Mouse (Mus musculus): ENCODE measurements around the gene Oxsr1. TPM values are rescaled to one million over a fixed set of nuclear protein-coding genes. Genes with fewer than 3 reads are reported as not detected.
"Not testable (repeated sequence)": the region's sequence is repeated elsewhere in the genome, so short reads cannot be mapped to it uniquely, and the experiment has no call there.

The Oxsr1 gene
- 13.4 and 14.6 TPM in 2 replicates for polyA plus RNA-seq (2015; fragmentation: Nextera tagmentation; extraction: Ambion mirVana)

GRCm38 (mm10) chr9:119322289-119323259 lies at the start of gene Oxsr1:
TSS of gene Oxsr1 (minus strand) at chr9:119322427.
- ATAC-seq = peak; percentile 98
- H3K36me3 ChIP-seq (ENCODE audit: control insufficient read depth, insufficient read depth) = no peaks in the 10 kb centered on the region
- WGBS = under 1% methylated on average over 76 of the region's 76 CpGs

DNA sequence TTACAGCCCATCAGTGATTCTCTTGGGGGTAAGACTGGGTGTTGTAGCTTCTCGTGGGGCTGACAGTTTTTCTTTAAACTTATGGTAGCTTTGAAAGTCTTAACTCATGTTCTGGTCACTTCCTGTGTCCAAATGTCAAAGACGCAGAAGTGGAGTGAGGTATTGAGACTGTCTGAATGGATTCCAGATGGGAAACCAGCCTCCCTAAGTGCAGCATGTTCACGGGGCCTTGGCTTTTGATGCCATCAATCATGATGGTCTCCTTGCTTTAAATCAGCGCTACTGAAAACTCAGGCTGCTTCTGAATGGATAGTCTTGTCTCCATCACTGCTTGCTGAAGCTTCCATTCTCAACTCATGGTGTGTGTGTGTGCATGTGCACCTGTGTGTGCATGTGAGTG lies 49.0 kb upstream of the Oxsr1 start:
- no peak for ATAC-seq
- H3K27ac ChIP-seq (ENCODE audit: low read length) = no peak overlapping the region
- no peaks in the 10 kb centered on the region for H3K27me3 ChIP-seq (replicated peaks; ENCODE audit: control insufficient read depth, insufficient read depth, low read length)
- no peaks in the 10 kb centered on the region for H3K4me1 ChIP-seq (replicated peaks; ENCODE audit: control insufficient read depth, insufficient read depth, low read length)
- no peak overlapping the region for H3K4me3 ChIP-seq (replicated peaks; ENCODE audit: low read length)
- H3K9me3 ChIP-seq (ENCODE audit: control insufficient read depth, low read length) = no peaks in the 10 kb centered on the region
- WGBS = 91% methylated on average over 4 of the region's 4 CpGs
- no peak overlapping the region for H3K4me2 ChIP-seq (ENCODE audit: low read length)
- H3K9ac ChIP-seq (replicated peaks; ENCODE audit: low read depth, low read length) = no peak overlapping the region
- H3K36me3 ChIP-seq (ENCODE audit: control insufficient read depth, insufficient read depth) = no peaks in the 10 kb centered on the region

More at GRCm38 (mm10) chr9:119322289-119323259, at the start of gene Oxsr1:
- Histone ChIP-seq H3K27me3 (replicated peaks; ENCODE audit: control insufficient read depth, insufficient read depth, low read length) (no peaks in the 10 kb centered on the region), H3K27ac (ENCODE audit: low read length) (peak within 1 kb of the TSS; percentile 95), H3K4me3 (replicated peaks; ENCODE audit: low read length) (peak within 1 kb of the TSS; percentile 69), H3K9ac (replicated peaks; ENCODE audit: low read depth, low read length) (peak within 1 kb of the TSS; percentile 68), H3K9me3 (ENCODE audit: control insufficient read depth, low read length) (no peaks in the 10 kb centered on the region), H3K4me1 (replicated peaks; ENCODE audit: control insufficient read depth, insufficient read depth, low read length) (peaks cover 19% of the 10 kb centered on the region), H3K4me2 (ENCODE audit: low read length) (peak within 1 kb of the TSS; percentile 72)

DNA sequence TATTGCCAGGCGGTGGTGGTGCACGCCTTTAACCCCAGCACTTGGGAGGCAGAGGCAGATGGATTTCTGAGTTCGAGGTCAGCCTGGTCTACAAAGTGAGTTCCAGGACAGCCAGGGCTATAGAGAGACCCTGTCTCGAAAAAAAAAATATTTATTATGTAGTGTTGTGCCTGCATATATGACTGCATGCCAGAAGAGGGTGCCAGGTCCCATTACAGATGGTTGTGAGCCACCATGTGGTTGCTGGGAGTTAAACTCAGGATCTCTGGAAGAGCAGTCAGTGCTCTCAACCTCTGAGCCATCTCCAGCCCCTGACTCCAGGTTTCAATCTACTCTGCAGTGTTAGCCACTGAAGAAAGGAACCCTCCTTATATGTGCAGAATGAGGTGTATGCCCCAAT lies 48.5 kb upstream of the Oxsr1 start:
- not testable (repeated sequence) for H3K36me3 ChIP-seq (ENCODE audit: control insufficient read depth, insufficient read depth); H3K4me2 ChIP-seq (ENCODE audit: low read length); H3K4me1 ChIP-seq (replicated peaks; ENCODE audit: control insufficient read depth, insufficient read depth, low read length); H3K9me3 ChIP-seq (ENCODE audit: control insufficient read depth, low read length); H3K4me3 ChIP-seq (replicated peaks; ENCODE audit: low read length); H3K9ac ChIP-seq (replicated peaks; ENCODE audit: low read depth, low read length); H3K27ac ChIP-seq (ENCODE audit: low read length); ATAC-seq; H3K27me3 ChIP-seq (replicated peaks; ENCODE audit: control insufficient read depth, insufficient read depth, low read length)
- WGBS = 90% methylated on average over 4 of the region's 4 CpGs

DNA sequence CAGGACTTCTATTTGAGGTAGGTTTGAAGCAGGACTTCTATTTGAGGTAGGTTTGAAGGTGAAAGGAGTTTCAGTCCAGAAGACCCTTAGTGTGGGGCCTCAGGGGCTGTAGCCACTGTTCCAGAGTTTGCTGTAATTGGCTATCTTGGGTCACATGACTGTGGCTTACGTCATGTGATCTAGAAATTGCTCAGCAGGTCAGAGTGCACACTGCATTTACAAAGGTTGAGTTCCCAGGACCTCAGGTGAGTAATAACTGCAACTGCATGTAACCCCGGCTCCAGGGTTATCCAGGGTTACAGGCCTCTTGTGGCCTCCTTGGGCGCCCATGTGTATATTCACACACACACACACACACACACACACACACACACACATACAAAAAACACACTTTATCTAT lies 46.1 kb upstream of the Oxsr1 start:
- Histone ChIP-seq H3K4me2 (ENCODE audit: low read length) (no peak overlapping the region), H3K4me1 (replicated peaks; ENCODE audit: control insufficient read depth, insufficient read depth, low read length) (no peaks in the 10 kb centered on the region), H3K27ac (ENCODE audit: low read length) (no peak overlapping the region), H3K9me3 (ENCODE audit: control insufficient read depth, low read length) (no peaks in the 10 kb centered on the region), H3K4me3 (replicated peaks; ENCODE audit: low read length) (no peak overlapping the region), H3K9ac (replicated peaks; ENCODE audit: low read depth, low read length) (no peak overlapping the region), H3K36me3 (ENCODE audit: control insufficient read depth, insufficient read depth) (no peaks in the 10 kb centered on the region), H3K27me3 (replicated peaks; ENCODE audit: control insufficient read depth, insufficient read depth, low read length) (no peaks in the 10 kb centered on the region)
- 94% methylated on average over 3 of the region's 3 CpGs for WGBS
- ATAC-seq = no peak

DNA sequence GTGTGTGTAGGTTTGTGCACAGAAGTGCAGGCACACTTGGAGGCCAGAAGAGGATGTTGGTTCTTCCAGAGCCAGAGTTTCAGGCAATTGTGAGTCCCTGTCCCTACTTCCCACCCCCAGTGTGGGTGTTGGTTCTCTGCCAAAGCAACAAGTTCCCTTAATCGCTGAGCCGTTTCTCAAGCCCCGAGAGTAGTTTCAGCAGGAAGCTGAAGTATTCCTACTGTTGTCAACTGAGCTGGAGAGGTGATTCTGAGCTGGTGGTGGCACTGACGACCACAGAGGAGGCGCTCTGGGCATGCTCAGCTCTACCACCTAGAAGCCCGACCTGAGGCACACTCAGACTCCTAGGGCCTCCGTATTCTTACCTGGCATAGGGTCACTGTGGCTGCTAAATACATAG lies 43.1 kb upstream of the Oxsr1 start, which contains the start of gene Slc22a14:
Gene Slc22a14, minus strand, starts transcription at position 270 of the 400 bp plus-strand sequence.
- Histone ChIP-seq H3K9me3 (ENCODE audit: control insufficient read depth, low read length) (no peaks in the 10 kb centered on the region), H3K27me3 (replicated peaks; ENCODE audit: control insufficient read depth, insufficient read depth, low read length) (no peaks in the 10 kb centered on the region), H3K36me3 (ENCODE audit: control insufficient read depth, insufficient read depth) (no peaks in the 10 kb centered on the region), H3K4me1 (replicated peaks; ENCODE audit: control insufficient read depth, insufficient read depth, low read length) (no peaks in the 10 kb centered on the region), H3K4me2 (ENCODE audit: low read length) (no peak within 1 kb of the TSS), H3K9ac (replicated peaks; ENCODE audit: low read depth, low read length) (no peak within 1 kb of the TSS), H3K27ac (ENCODE audit: low read length) (no peak within 1 kb of the TSS), H3K4me3 (replicated peaks; ENCODE audit: low read length) (no peak within 1 kb of the TSS)
- ATAC-seq = no peak
- WGBS = 74% methylated on average over 7 of the region's 7 CpGs

DNA sequence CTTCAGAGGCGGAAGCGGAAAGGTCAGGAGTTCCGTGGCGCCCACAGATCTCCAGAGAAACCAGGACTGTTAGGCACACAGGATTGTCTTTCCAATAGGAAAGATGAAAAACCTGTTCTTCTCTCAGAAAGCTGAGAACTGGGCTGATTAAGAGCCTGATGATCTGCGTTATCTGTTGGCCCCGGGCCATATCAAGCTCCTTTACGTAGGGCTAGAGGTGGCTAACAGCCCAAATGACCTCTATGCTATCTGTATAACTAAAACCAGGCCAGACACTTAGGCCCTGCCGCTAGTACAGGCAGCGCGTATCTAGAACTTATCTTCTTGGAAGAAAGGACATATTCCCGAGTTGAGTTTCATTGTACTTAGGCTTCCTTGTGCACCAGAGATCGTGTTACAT lies 41.0 kb upstream of the Oxsr1 start:
- Histone ChIP-seq H3K9me3 (ENCODE audit: control insufficient read depth, low read length) (no peaks in the 10 kb centered on the region), H3K4me1 (replicated peaks; ENCODE audit: control insufficient read depth, insufficient read depth, low read length) (no peaks in the 10 kb centered on the region), H3K4me2 (ENCODE audit: low read length) (no peak overlapping the region), H3K4me3 (replicated peaks; ENCODE audit: low read length) (no peak overlapping the region), H3K36me3 (ENCODE audit: control insufficient read depth, insufficient read depth) (no peaks in the 10 kb centered on the region), H3K27ac (ENCODE audit: low read length) (no peak overlapping the region), H3K27me3 (replicated peaks; ENCODE audit: control insufficient read depth, insufficient read depth, low read length) (no peaks in the 10 kb centered on the region), H3K9ac (replicated peaks; ENCODE audit: low read depth, low read length) (no peak overlapping the region)
- WGBS = 93% methylated on average over 12 of the region's 12 CpGs
- ATAC-seq = no peak

DNA sequence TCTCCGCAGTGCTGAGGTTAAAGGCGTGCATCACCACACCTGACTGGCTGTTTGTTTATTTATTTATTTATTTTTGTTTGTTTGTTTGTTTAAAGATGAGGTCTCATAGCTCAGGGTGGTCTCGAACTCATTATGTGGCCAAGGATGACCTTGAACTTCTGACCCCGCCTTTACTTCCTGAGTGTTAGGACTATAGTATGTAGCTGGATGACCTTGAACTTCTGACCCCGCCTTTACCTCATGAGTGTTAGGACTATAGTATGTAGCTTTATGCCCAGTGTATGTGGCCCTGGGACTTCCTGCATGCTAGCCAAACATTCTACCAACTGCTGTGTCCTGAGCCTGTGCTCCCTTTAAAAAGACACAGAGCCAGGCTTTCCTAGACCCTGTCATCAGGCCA lies 39.2 kb upstream of the Oxsr1 start:
- H3K4me3 ChIP-seq (replicated peaks; ENCODE audit: low read length) = no peak overlapping the region
- no peaks in the 10 kb centered on the region for H3K36me3 ChIP-seq (ENCODE audit: control insufficient read depth, insufficient read depth)
- H3K9me3 ChIP-seq (ENCODE audit: control insufficient read depth, low read length) = no peaks in the 10 kb centered on the region
- H3K27ac ChIP-seq (ENCODE audit: low read length) = no peak overlapping the region
- H3K4me2 ChIP-seq (ENCODE audit: low read length) = no peak overlapping the region
- peaks cover 6% of the 10 kb centered on the region; the same call in 1 of the 2 replicates for H3K4me1 ChIP-seq (replicated peaks; ENCODE audit: control insufficient read depth, insufficient read depth, low read length)
- no peaks in the 10 kb centered on the region for H3K27me3 ChIP-seq (replicated peaks; ENCODE audit: control insufficient read depth, insufficient read depth, low read length)
- ATAC-seq = no peak
- no peak overlapping the region for H3K9ac ChIP-seq (replicated peaks; ENCODE audit: low read depth, low read length)
- WGBS = 93% methylated on average over 5 of the region's 5 CpGs

DNA sequence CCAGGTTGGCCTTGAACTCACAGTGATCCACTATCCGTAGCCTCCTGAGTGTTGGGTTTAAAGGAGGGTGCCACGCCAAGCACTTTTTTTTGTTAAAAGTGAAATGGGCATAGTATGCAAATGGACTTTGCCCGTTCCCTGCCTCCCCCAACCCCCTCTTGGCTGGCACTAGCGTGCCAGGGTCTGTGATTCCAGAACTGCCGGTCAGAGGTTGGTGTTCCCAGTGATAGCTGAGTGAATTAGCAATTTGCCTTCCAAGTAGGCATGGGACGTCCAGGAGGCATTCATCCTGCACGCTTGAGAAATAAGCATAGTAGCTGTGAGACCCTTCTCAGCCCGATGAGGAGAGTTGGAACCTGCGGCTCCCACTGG lies 35.8 kb upstream of the Oxsr1 start:
- Histone ChIP-seq H3K9me3 (ENCODE audit: control insufficient read depth, low read length) (no peaks in the 10 kb centered on the region), H3K4me1 (replicated peaks; ENCODE audit: control insufficient read depth, insufficient read depth, low read length) (peaks cover 6% of the 10 kb centered on the region; the same call in 1 of the 2 replicates), H3K36me3 (ENCODE audit: control insufficient read depth, insufficient read depth) (no peaks in the 10 kb centered on the region), H3K4me3 (replicated peaks; ENCODE audit: low read length) (peak overlapping the region; percentile 71), H3K9ac (replicated peaks; ENCODE audit: low read depth, low read length) (peak overlapping the region; percentile 74; the same call in 1 of the 2 replicates), H3K27ac (ENCODE audit: low read length) (no peak overlapping the region), H3K4me2 (ENCODE audit: low read length) (peak overlapping the region; percentile 85), H3K27me3 (replicated peaks; ENCODE audit: control insufficient read depth, insufficient read depth, low read length) (no peaks in the 10 kb centered on the region)
- peak; percentile 6; the same call in 1 of the 2 replicates for ATAC-seq
- 23% methylated on average over 9 of the region's 9 CpGs for WGBS

DNA sequence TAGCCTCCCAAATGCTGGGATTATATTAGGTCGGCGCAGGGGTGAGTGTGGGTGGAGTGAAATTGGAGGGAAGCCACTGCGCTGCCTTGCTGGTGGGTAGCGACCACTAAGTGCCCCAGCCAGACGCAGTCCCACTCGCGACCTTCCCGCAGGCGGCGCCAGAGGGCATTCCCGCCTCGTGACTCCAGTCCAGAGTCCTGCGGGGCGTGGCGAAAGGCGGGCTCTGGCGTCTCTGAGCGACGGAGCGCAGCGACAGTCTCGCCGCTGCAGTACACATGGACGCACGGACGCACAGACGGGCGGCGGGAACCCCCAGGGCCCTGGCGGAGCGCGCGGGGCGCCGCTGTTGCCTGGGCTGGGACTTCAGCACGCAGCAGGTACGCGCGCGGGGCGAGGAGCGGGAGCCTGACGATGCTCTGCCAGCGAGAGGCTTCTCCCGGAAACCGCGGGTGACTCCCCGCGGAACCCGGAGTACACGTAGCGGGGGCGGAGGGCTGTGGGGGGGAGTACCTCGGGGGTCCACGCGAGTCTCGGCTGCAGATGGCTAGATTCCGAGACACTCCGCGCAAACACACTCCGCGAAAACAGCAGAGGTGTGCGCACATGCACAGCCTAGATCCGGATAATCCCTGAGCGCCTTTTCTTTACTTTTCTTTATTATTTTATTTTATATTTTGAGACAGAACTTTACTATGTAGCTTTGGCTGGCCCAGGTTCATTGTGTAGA lies 35.3 kb upstream of the Oxsr1 start, which contains the start of gene Xylb:
Gene Xylb, plus strand, starts transcription at position 51 of the 727 bp plus-strand sequence.
- Histone ChIP-seq H3K27me3 (replicated peaks; ENCODE audit: control insufficient read depth, insufficient read depth, low read length) (no peaks in the 10 kb centered on the region), H3K4me3 (replicated peaks; ENCODE audit: low read length) (peak within 1 kb of the TSS; percentile 71), H3K4me1 (replicated peaks; ENCODE audit: control insufficient read depth, insufficient read depth, low read length) (peaks cover 6% of the 10 kb centered on the region; the same call in 1 of the 2 replicates), H3K4me2 (ENCODE audit: low read length) (peak within 1 kb of the TSS; percentile 85), H3K36me3 (ENCODE audit: control insufficient read depth, insufficient read depth) (no peaks in the 10 kb centered on the region), H3K9ac (replicated peaks; ENCODE audit: low read depth, low read length) (peak within 1 kb of the TSS; percentile 74), H3K27ac (ENCODE audit: low read length) (no peak within 1 kb of the TSS), H3K9me3 (ENCODE audit: control insufficient read depth, low read length) (no peaks in the 10 kb centered on the region)
- ATAC-seq = peak; percentile 93
- WGBS = 2% methylated on average over 65 of the region's 65 CpGs

Measured in forebrain, embryonic 16.5 days (tissue).